Mouse (Mus musculus) midbrain, embryonic 16.5 days (tissue): ENCODE results near the gene Grik2. TPM values are rescaled to one million over a fixed set of nuclear protein-coding genes. Genes with fewer than 3 reads are reported as not detected.

Experiments used
- ATAC-seq: fragments of 200-750 bp; cut with Nextera tagmentation; 2 replicates; pipeline ENCODE4 v1.8.0; 2017; ENCODE audit warnings: moderate TSS enrichment
- H3K27ac ChIP-seq: fragments of 300-500 bp; sonication (generic); 2 replicates; pipeline ENCODE4 v1.5.1; 2014; ENCODE audit warnings: mild to moderate bottlenecking, low read length, mixed read lengths
- H3K27me3 ChIP-seq: fragments of 300-500 bp; sonication (generic); 2 replicates; pipeline ENCODE4 v1.6.1; 2014; ENCODE audit warnings: low read depth, low read length, mixed read lengths; ENCODE audit not compliant: control insufficient read depth, insufficient read depth
- H3K36me3 ChIP-seq: fragments of 300-500 bp; sonication (generic); 2 replicates; pipeline ENCODE4 v1.6.1; 2014; ENCODE audit warnings: mild to moderate bottlenecking, low read length, moderate library complexity, mixed read lengths; ENCODE audit not compliant: control insufficient read depth, insufficient read depth
- H3K4me1 ChIP-seq: fragments of 300-500 bp; sonication (generic); 2 replicates; pipeline ENCODE4 v1.6.1; 2014; ENCODE audit warnings: mild to moderate bottlenecking, low read length, mixed read lengths; ENCODE audit not compliant: control insufficient read depth, insufficient read depth
- H3K4me2 ChIP-seq: fragments of 300-500 bp; sonication (generic); 2 replicates; pipeline ENCODE4 v1.6.1; 2014; ENCODE audit warnings: mild to moderate bottlenecking, low read length, mixed read lengths
- H3K4me3 ChIP-seq: fragments of 300-500 bp; sonication (generic); 2 replicates; pipeline ENCODE4 v1.5.1; 2014; ENCODE audit warnings: low read depth, mild to moderate bottlenecking, low read length, moderate library complexity, mixed read lengths
- H3K9ac ChIP-seq: fragments of 300-500 bp; sonication (generic); 2 replicates; pipeline ENCODE4 v1.6.1; 2014; ENCODE audit warnings: low read depth, low read length, mixed read lengths
- H3K9me3 ChIP-seq: fragments of 300-500 bp; sonication (generic); replicated peaks from 2 replicates; pipeline ENCODE4 v1.6.1; 2014; ENCODE audit warnings: mild to moderate bottlenecking, low read length, mixed read lengths; ENCODE audit not compliant: control insufficient read depth, poor library complexity, severe bottlenecking
- WGBS: fragments of 180-500 bp; shearing (Covaris S2); extraction: QIAGEN DNeasy Blood & Tissue Kit; methylation state at CpG from one replicate; pipeline ENCODE4 v1.1.7; 2014; 5-methylcytosine and 5-hydroxymethylcytosine counted together
- polyA plus RNA-seq: library from polyadenylated mRNA; unstranded; fragments of >200 nt; fragmentation: Nextera tagmentation; extraction: Ambion mirVana; gene quantifications from 2 replicates; pipeline ENCODE4 v1.2.1, GENCODE M21; 2015

Gene Grik2
- 35.4 and 37.9 TPM in 2 replicates for polyA plus RNA-seq

GRCm38 (mm10) chr10:49788381-49788906, at the start of gene Grik2:
Gene Grik2 (minus strand): TSS chr10:49788766.
- ATAC-seq = peak; percentile 88

GRCm38 (mm10) chr10:49834392-49834791, 45.8 kb upstream of the Grik2 start:
- Histone ChIP-seq H3K4me1 (no peaks in the 10 kb centered on the region), H3K4me2 (no peak overlapping the region), H3K4me3 (no peak overlapping the region), H3K9me3 (no peaks in the 10 kb centered on the region), H3K27ac (no peak overlapping the region), H3K36me3 (no peaks in the 10 kb centered on the region), H3K27me3 (no peaks in the 10 kb centered on the region), H3K9ac (no peak overlapping the region)
- no peak for ATAC-seq
- WGBS = 84% methylated on average over 3 of the region's 3 CpGs

More at GRCm38 (mm10) chr10:49788381-49788906, at the start of gene Grik2:
- WGBS = under 1% methylated on average over 39 of the region's 41 CpGs
- peaks cover 9% of the 10 kb centered on the region; the same call in 1 of the 2 replicates for H3K4me1 ChIP-seq
- no peaks in the 10 kb centered on the region for H3K36me3 ChIP-seq
- peak within 1 kb of the TSS; percentile 58 for H3K4me2 ChIP-seq
- no peaks in the 10 kb centered on the region for H3K9me3 ChIP-seq
- peak within 1 kb of the TSS; percentile 92 for H3K27ac ChIP-seq
- peak within 1 kb of the TSS; percentile 75 for H3K4me3 ChIP-seq
- H3K9ac ChIP-seq = peak within 1 kb of the TSS; percentile 94
- H3K27me3 ChIP-seq = no peaks in the 10 kb centered on the region

- Histone ChIP-seq H3K27me3 (no peaks in the 10 kb centered on the region), H3K4me1 (no peaks in the 10 kb centered on the region; the same call in 1 of the 2 replicates)
- ATAC-seq = no peak
These were observed 18.7 kb upstream of the Grik2 start for GRCm38 (mm10) chr10:49807276-49807675.

GRCm38 (mm10) chr10:49801001-49801400, 12.4 kb upstream of the Grik2 start:
- Histone ChIP-seq H3K27me3 (no peaks in the 10 kb centered on the region), H3K4me3 (no peak overlapping the region), H3K9ac (no peak overlapping the region), H3K4me2 (no peak overlapping the region), H3K36me3 (no peaks in the 10 kb centered on the region), H3K4me1 (no peaks in the 10 kb centered on the region), H3K9me3 (no peaks in the 10 kb centered on the region), H3K27ac (no peak overlapping the region)
- no peak for ATAC-seq
- 87% methylated on average over 1 of the region's 1 CpGs for WGBS

More at GRCm38 (mm10) chr10:49807276-49807675, 18.7 kb upstream of the Grik2 start:
- Histone ChIP-seq H3K9ac (no peak overlapping the region), H3K9me3 (no peaks in the 10 kb centered on the region), H3K4me3 (no peak overlapping the region), H3K36me3 (no peaks in the 10 kb centered on the region), H3K27ac (no peak overlapping the region), H3K4me2 (no peak overlapping the region)

- Histone ChIP-seq H3K9me3 (no peaks in the 10 kb centered on the region), H3K4me1 (peaks cover 4% of the 10 kb centered on the region; the same call in 1 of the 2 replicates), H3K9ac (no peak overlapping the region), H3K36me3 (no peaks in the 10 kb centered on the region), H3K27me3 (no peaks in the 10 kb centered on the region), H3K4me2 (no peak overlapping the region), H3K27ac (no peak overlapping the region), H3K4me3 (no peak overlapping the region)
- ATAC-seq = no peak
These were observed 5.6 kb upstream of the Grik2 start for GRCm38 (mm10) chr10:49794129-49794528.

GRCm38 (mm10) chr10:49790326-49790725, 1.8 kb upstream of the Grik2 start:
- no peaks in the 10 kb centered on the region for H3K9me3 ChIP-seq
- H3K27ac ChIP-seq = no peak overlapping the region
- 41% methylated on average over 8 of the region's 8 CpGs for WGBS
- peak overlapping the region; percentile 58; the same call in 1 of the 2 replicates for H3K4me2 ChIP-seq
- ATAC-seq = no peak
- no peak overlapping the region for H3K4me3 ChIP-seq
- H3K27me3 ChIP-seq = no peaks in the 10 kb centered on the region
- H3K9ac ChIP-seq = no peak overlapping the region
- no peaks in the 10 kb centered on the region for H3K36me3 ChIP-seq
- peaks cover 4% of the 10 kb centered on the region; the same call in 1 of the 2 replicates for H3K4me1 ChIP-seq

- WGBS = 37% methylated on average over 4 of the region's 4 CpGs
- Histone ChIP-seq H3K27ac (no peak overlapping the region), H3K9me3 (no peaks in the 10 kb centered on the region), H3K27me3 (no peaks in the 10 kb centered on the region), H3K36me3 (no peaks in the 10 kb centered on the region), H3K9ac (no peak overlapping the region), H3K4me3 (peak overlapping the region; percentile 75), H3K4me1 (peaks cover 4% of the 10 kb centered on the region; the same call in 1 of the 2 replicates), H3K4me2 (peak overlapping the region; percentile 58)
- ATAC-seq = no peak
These were observed 1.1 kb upstream of the Grik2 start for GRCm38 (mm10) chr10:49789711-49790110.

- Histone ChIP-seq H3K4me3 (peak overlapping the region; percentile 75), H3K27me3 (no peaks in the 10 kb centered on the region), H3K4me1 (peaks cover 5% of the 10 kb centered on the region; the same call in 1 of the 2 replicates), H3K36me3 (no peaks in the 10 kb centered on the region), H3K4me2 (peak overlapping the region; percentile 58), H3K9me3 (no peaks in the 10 kb centered on the region), H3K27ac (peak overlapping the region; percentile 92), H3K9ac (peak overlapping the region; percentile 94)
- WGBS = 6% methylated on average over 5 of the region's 5 CpGs
- peak; percentile 68 for ATAC-seq
These were observed 348 bp upstream of the Grik2 start for GRCm38 (mm10) chr10:49788914-49789313.

GRCm38 (mm10) chr10:49786630-49787029, 1.9 kb downstream of the Grik2 start:
- Histone ChIP-seq H3K4me1 (peaks cover 16% of the 10 kb centered on the region), H3K9ac (peak overlapping the region; percentile 61), H3K4me2 (peak overlapping the region; percentile 59), H3K27me3 (no peaks in the 10 kb centered on the region), H3K4me3 (peak overlapping the region; percentile 48), H3K9me3 (no peaks in the 10 kb centered on the region), H3K27ac (peak overlapping the region; percentile 71), H3K36me3 (no peaks in the 10 kb centered on the region)
- WGBS = 30% methylated on average over 3 of the region's 3 CpGs
- no peak for ATAC-seq
